In genomic region chr4:137506629-137507028, GRCm38 (mm10) we compare ENCODE assay signal across 26 mouse cellular contexts. TPM values are rescaled to one million over a fixed set of nuclear protein-coding genes. Genes with fewer than 3 reads are reported as not detected.
DNase-seq lines count a peak whose midpoint lies in the region; ATAC-seq lines count a peak whose summit lies in the region.
"Had no signal": no experiment of that assay in that cellular context is flagged by ENCODE, and none has a peak within 500 bp of the region (broad histone marks: within the 10 kb centered on the region; RNA-seq: fewer than 3 reads in every experiment).

No protein-coding gene starts in this region.

- no peak for DNase-seq in heart, adult 11 months
- DNase-seq in liver, embryonic 11.5 days (ENCODE audit: low spot score) = no peak
- DNase-seq in 3T3-L1 (ENCODE audit: low read depth, low spot score) = peak; percentile 56
- DNase-seq: adrenal gland, postnatal 10 days; B cell, adult 2 months; cerebellum, adult 11-12 months; cerebellum, adult 9-10 months; cerebellum, postnatal 25 days; gastrocnemius, postnatal 25 days; heart, postnatal 36 days had no signal

- H3K36me3 ChIP-seq in heart, embryonic 15.5 days = peaks cover 85% of the 10 kb centered on the region
- H3K36me3 ChIP-seq in liver, embryonic 16.5 days (ENCODE audit: control insufficient read depth, insufficient read depth) = no peaks in the 10 kb centered on the region
- peaks cover 20% of the 10 kb centered on the region for H3K36me3 ChIP-seq in liver, embryonic 11.5 days (ENCODE audit: control insufficient read depth, insufficient read depth, low read length)
- H3K36me3 ChIP-seq in midbrain, embryonic 16.5 days (ENCODE audit: control insufficient read depth, insufficient read depth, low read length) = no peaks in the 10 kb centered on the region
- H3K36me3 ChIP-seq: forebrain, embryonic 15.5 days; G1E had no signal

- no peaks in the 10 kb centered on the region for H3K9me3 ChIP-seq in heart, embryonic 15.5 days (replicated peaks)
- H3K9me3 ChIP-seq in liver, embryonic 16.5 days (replicated peaks; ENCODE audit: control insufficient read depth, low read length) = no peaks in the 10 kb centered on the region
- H3K9me3 ChIP-seq in liver, embryonic 11.5 days (ENCODE audit: control insufficient read depth, low read length) = no peaks in the 10 kb centered on the region
- no peaks in the 10 kb centered on the region for H3K9me3 ChIP-seq in midbrain, embryonic 16.5 days (replicated peaks; ENCODE audit: control insufficient read depth, low read length, poor library complexity, severe bottlenecking)
- H3K9me3 ChIP-seq: embryonic facial prominence, embryonic 12.5 days; forebrain, embryonic 15.5 days; G1E; heart, embryonic 10.5 days; hindbrain, embryonic 12.5 days had no signal

- 0 out of 2 replicates have a peak overlapping the region, but pooled peaks have one; percentile 29 for H3K27ac ChIP-seq in heart, embryonic 15.5 days
- no peak overlapping the region for H3K27ac ChIP-seq in liver, embryonic 16.5 days (ENCODE audit: low read length)
- no peak overlapping the region for H3K27ac ChIP-seq in liver, embryonic 11.5 days (ENCODE audit: low read depth, low read length)
- H3K27ac ChIP-seq in brown adipose tissue, adult 24 weeks (replicated peaks; ENCODE audit: low read depth, low read length) = 0 out of 2 replicates have a peak overlapping the region, but pooled peaks have one; percentile 0
- H3K27ac ChIP-seq in midbrain, embryonic 16.5 days (ENCODE audit: low read length) = no peak overlapping the region
- H3K27ac ChIP-seq: embryonic facial prominence, embryonic 12.5 days; forebrain, embryonic 15.5 days; heart, embryonic 10.5 days; hindbrain, embryonic 12.5 days; hindbrain, postnatal 0 days had no signal

- no peaks in the 10 kb centered on the region for H3K27me3 ChIP-seq in heart, embryonic 15.5 days
- no peaks in the 10 kb centered on the region for H3K27me3 ChIP-seq in liver, embryonic 16.5 days (ENCODE audit: control insufficient read depth, insufficient read depth, low read depth, low read length)
- no peaks in the 10 kb centered on the region for H3K27me3 ChIP-seq in liver, embryonic 11.5 days (replicated peaks; ENCODE audit: control insufficient read depth, insufficient read depth, low read length)
- H3K27me3 ChIP-seq in midbrain, embryonic 16.5 days (ENCODE audit: control insufficient read depth, insufficient read depth, low read depth, low read length) = no peaks in the 10 kb centered on the region
- H3K27me3 ChIP-seq: embryonic facial prominence, embryonic 12.5 days; forebrain, embryonic 15.5 days; hindbrain, embryonic 12.5 days had no signal

- no peak overlapping the region for H3K9ac ChIP-seq in heart, embryonic 15.5 days
- H3K9ac ChIP-seq in liver, embryonic 16.5 days (ENCODE audit: low read depth, low read length) = no peak overlapping the region
- H3K9ac ChIP-seq in liver, embryonic 11.5 days (ENCODE audit: low read depth, low read length) = no peak overlapping the region
- H3K9ac ChIP-seq in midbrain, embryonic 16.5 days (ENCODE audit: low read depth, low read length) = no peak overlapping the region
- H3K9ac ChIP-seq: embryonic facial prominence, embryonic 12.5 days; forebrain, embryonic 15.5 days; hindbrain, embryonic 12.5 days had no signal

- H3K4me3 ChIP-seq in heart, embryonic 15.5 days = no peak overlapping the region
- no peak overlapping the region for H3K4me3 ChIP-seq in liver, embryonic 16.5 days (ENCODE audit: low read depth, low read length)
- H3K4me3 ChIP-seq in liver, embryonic 11.5 days (ENCODE audit: low read depth, low read length) = no peak overlapping the region
- H3K4me3 ChIP-seq in brown adipose tissue, adult 24 weeks (ENCODE audit: insufficient read depth, low read depth, low read length) = no peak overlapping the region
- no peak overlapping the region for H3K4me3 ChIP-seq in midbrain, embryonic 16.5 days (ENCODE audit: low read depth, low read length)
- H3K4me3 ChIP-seq: embryonic facial prominence, embryonic 12.5 days; forebrain, embryonic 15.5 days; heart, embryonic 10.5 days; hindbrain, embryonic 12.5 days had no signal

- H3K4me2 ChIP-seq in heart, embryonic 15.5 days = no peak overlapping the region
- H3K4me2 ChIP-seq in liver, embryonic 16.5 days (ENCODE audit: low read depth, low read length) = no peak overlapping the region
- no peak overlapping the region for H3K4me2 ChIP-seq in liver, embryonic 11.5 days
- H3K4me2 ChIP-seq in midbrain, embryonic 16.5 days (ENCODE audit: low read length) = no peak overlapping the region
- H3K4me2 ChIP-seq: embryonic facial prominence, embryonic 12.5 days; forebrain, embryonic 15.5 days; hindbrain, embryonic 12.5 days had no signal

- 74% methylated on average over 10 of the region's 10 CpGs for WGBS in heart, embryonic 15.5 days
- 76% methylated on average over 10 of the region's 10 CpGs for WGBS in liver, embryonic 16.5 days (ENCODE audit: insufficient replicate concordance)
- 81% methylated on average over 10 of the region's 10 CpGs for WGBS in liver, embryonic 11.5 days
- 94% methylated on average over 10 of the region's 10 CpGs for WGBS in midbrain, embryonic 16.5 days

- peaks cover 26% of the 10 kb centered on the region for H3K4me1 ChIP-seq in heart, embryonic 15.5 days (replicated peaks)
- H3K4me1 ChIP-seq in liver, embryonic 16.5 days (ENCODE audit: control insufficient read depth, low read depth, low read length) = no peaks in the 10 kb centered on the region
- no peaks in the 10 kb centered on the region for H3K4me1 ChIP-seq in liver, embryonic 11.5 days (replicated peaks; ENCODE audit: control insufficient read depth, insufficient read depth, low read length)
- H3K4me1 ChIP-seq in brown adipose tissue, adult 24 weeks (ENCODE audit: control insufficient read depth, insufficient read depth, insufficient read length, low read length) = peaks cover 17% of the 10 kb centered on the region
- no peaks in the 10 kb centered on the region; the same call in 1 of the 2 replicates for H3K4me1 ChIP-seq in midbrain, embryonic 16.5 days (ENCODE audit: control insufficient read depth, insufficient read depth, low read length)
- H3K4me1 ChIP-seq: embryonic facial prominence, embryonic 12.5 days had no signal

- ATAC-seq in heart, embryonic 15.5 days (replicated peaks; ENCODE audit: insufficient number of reproducible peaks, insufficient read depth, low FRiP score, low read depth) = no peak
- 0 out of 2 replicates have a peak, but pooled peaks have one; percentile 11 for ATAC-seq in liver, embryonic 16.5 days (ENCODE audit: low read depth)
- no peak for ATAC-seq in liver, embryonic 11.5 days (replicated peaks; ENCODE audit: low FRiP score)
- ATAC-seq in midbrain, embryonic 16.5 days = no peak
- ATAC-seq: CD4-positive, CD25-positive, alpha-beta regulatory T cell, adult 4 months; forebrain, embryonic 15.5 days; hindbrain, postnatal 0 days had no signal

RNA-seq across cellular contexts. Expression of gene Hspg2, which starts 38.1 kb away (rescaled TPM):
- 41.3 and 56.3 TPM in 2 replicates for polyA plus RNA-seq in heart, embryonic 15.5 days (2015; fragmentation: Nextera tagmentation; extraction: Ambion mirVana)
- 4.3 and 5.2 TPM in 2 replicates for polyA plus RNA-seq in liver, embryonic 16.5 days (2015; fragmentation: Nextera tagmentation; extraction: Ambion mirVana)
- 19.9 and 20.8 TPM in 2 replicates for polyA plus RNA-seq in liver, embryonic 11.5 days (2014; fragmentation: Nextera tagmentation; extraction: Ambion mirVana)
- polyA plus RNA-seq in brown adipose tissue, adult 24 weeks (2012; ENCODE audit: insufficient read depth, insufficient read length, missing spikeins) = 32.5 and 49.7 TPM in 2 replicates
- polyA plus RNA-seq in midbrain, embryonic 16.5 days (2015; fragmentation: Nextera tagmentation; extraction: Ambion mirVana) = 3.4 and 3.6 TPM in 2 replicates
- polyA plus RNA-seq: CD4-positive, CD25-positive, alpha-beta regulatory T cell, adult 4 months; G1E had no signal

RNA-seq across cellular contexts. Expression of gene 1700013G24Rik, which starts 53.5 kb away (rescaled TPM):
- not detected in 2 replicates for polyA plus RNA-seq in heart, embryonic 15.5 days (2015; fragmentation: Nextera tagmentation; extraction: Ambion mirVana)
- not detected in 2 replicates for polyA plus RNA-seq in liver, embryonic 16.5 days (2015; fragmentation: Nextera tagmentation; extraction: Ambion mirVana)
- not detected in 2 replicates for polyA plus RNA-seq in liver, embryonic 11.5 days (2014; fragmentation: Nextera tagmentation; extraction: Ambion mirVana)
- polyA plus RNA-seq in brown adipose tissue, adult 24 weeks (2012; ENCODE audit: insufficient read depth, insufficient read length, missing spikeins) = not detected in 2 replicates
- not detected in 2 replicates for polyA plus RNA-seq in midbrain, embryonic 16.5 days (2015; fragmentation: Nextera tagmentation; extraction: Ambion mirVana)
- polyA plus RNA-seq: brain, embryonic 14.5 days; CD4-positive, CD25-positive, alpha-beta regulatory T cell, adult 4 months; cortical plate, adult 2 months; embryonic facial prominence, embryonic 12.5 days; forebrain, embryonic 11.5 days; forebrain, embryonic 15.5 days; G1E; heart, embryonic 10.5 days; heart, embryonic 16.5 days; hindbrain, embryonic 12.5 days; hindbrain, postnatal 0 days; intestine, embryonic 14.5 days had no signal

Comparison
In these comparisons a context has a peak if more than half of its experiments do, and no peak if none do; other contexts are left out.
1. H3K27ac ChIP-seq: peak in heart, embryonic 15.5 days (single experiment) and brown adipose tissue, adult 24 weeks (single experiment); none in liver, embryonic 16.5 days (single experiment), liver, embryonic 11.5 days (single experiment) and midbrain, embryonic 16.5 days (single experiment).